Mouse (Mus musculus) bone marrow macrophage, adult 2 months (primary cell): ENCODE measurements around the gene Ppox. TPM values are rescaled to one million over a fixed set of nuclear protein-coding genes. Genes with fewer than 3 reads are reported as not detected.
A peak's percentile ranks its signal among the peaks of the same experiment; 100 is the strongest.

ENCODE experiments used
- H3K27ac ChIP-seq: 2 replicates; pipeline ENCODE4 v1.5.1; 2012; ENCODE audit warnings: low read depth, low read length; ENCODE audit not compliant: insufficient read depth
- H3K4me1 ChIP-seq: 2 replicates; pipeline ENCODE4 v1.6.1; 2012; ENCODE audit warnings: low read length; ENCODE audit not compliant: control insufficient read depth, insufficient read depth
- H3K4me3 ChIP-seq: 2 replicates; pipeline ENCODE4 v1.5.1; 2012; ENCODE audit warnings: mild to moderate bottlenecking, low read length, moderate library complexity; ENCODE audit not compliant: insufficient read depth
- CTCF ChIP-seq: IDR thresholded peaks from 2 replicates; pipeline ENCODE4 v1.5.1; 2012; ENCODE audit warnings: low read depth, mild to moderate bottlenecking, low read length, moderate library complexity
- POLR2A ChIP-seq: IDR thresholded peaks from 2 replicates; pipeline ENCODE4 v1.6.1; 2012; ENCODE audit warnings: mild to moderate bottlenecking, low read depth, low read length, borderline replicate concordance
- polyA plus RNA-seq: library from polyadenylated mRNA; stranded (reverse); fragments of >200 nt; gene quantifications from 2 replicates; pipeline ENCODE4 v1.2.4, GENCODE M21; 2012; ENCODE audit not compliant: missing spikeins, insufficient read depth, insufficient read length

Ppox gene
- polyA plus RNA-seq, 1 experiment = 28.1 TPM

DNA sequence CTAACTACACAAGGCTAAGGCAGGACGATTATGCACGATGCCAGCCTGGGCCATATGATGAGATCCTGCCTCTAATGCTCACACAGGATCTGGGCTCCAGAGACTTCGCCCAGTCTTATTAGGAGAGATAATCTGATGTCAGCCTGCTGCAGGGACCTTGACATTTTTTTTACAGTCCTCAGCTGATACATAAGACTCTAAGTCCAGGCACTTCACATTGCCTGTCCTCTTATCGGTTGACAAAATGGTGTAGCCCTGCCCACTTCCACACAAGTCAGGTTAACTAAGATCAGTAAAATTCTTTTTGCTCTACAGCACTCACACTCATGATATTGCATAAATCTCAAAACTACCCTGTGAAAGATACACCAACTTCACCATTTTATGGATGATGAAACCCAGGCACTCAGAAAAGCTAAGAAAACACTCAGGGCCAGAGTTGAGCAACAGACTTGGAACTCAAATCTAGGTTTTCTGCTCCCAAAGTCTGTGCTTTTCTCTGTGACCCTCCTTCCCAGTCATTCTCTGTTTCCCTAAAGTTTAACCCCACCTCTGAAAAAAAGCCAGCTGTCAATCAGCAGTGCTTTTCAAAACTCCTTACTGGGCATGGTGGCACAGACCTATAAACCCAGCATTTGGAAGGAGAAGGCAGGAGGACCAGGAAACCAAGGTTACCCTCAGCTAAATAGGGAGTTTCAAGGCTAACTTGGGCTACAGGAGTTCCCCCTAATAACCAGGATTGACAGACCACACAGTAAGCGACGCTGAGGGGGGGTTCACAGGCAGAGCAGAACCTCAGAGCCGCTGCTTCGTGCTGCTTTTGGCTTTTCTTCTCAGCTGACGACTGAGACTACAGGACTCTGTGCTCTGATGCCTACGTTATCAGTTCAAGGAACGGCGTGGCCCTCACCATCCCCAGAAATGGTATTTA, 47.9 kb downstream of the Ppox start:
- Histone ChIP-seq H3K27ac (peak overlapping the region; percentile 98), H3K4me3 (peak overlapping the region; percentile 77), H3K4me1 (peaks cover 33% of the 10 kb centered on the region)
- no peak for TF ChIP-seq CTCF
- no peak for TF ChIP-seq POLR2A

DNA sequence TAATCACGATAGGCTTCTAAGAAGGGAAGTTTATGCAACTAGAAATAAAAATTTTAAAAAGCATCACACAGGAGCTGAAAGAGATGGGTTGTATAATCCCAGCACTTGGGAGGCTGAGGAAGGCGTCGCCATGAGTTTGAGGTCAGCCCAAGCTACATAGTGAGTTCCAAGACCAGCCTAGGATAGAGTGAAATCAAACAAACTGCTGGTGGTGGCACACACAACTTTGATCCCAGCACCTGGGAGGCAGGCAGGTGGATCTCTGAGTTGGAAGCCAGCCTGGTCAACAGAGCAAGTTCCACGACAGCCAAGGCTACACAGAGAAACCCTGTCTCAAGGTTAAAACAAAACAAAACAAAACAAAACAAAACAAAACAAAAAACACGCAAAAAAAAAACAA, 48.6 kb downstream of the Ppox start:
- peak overlapping the region; percentile 98 for H3K27ac ChIP-seq
- H3K4me3 ChIP-seq = peak overlapping the region; percentile 77
- peaks cover 40% of the 10 kb centered on the region for H3K4me1 ChIP-seq
- TF ChIP-seq CTCF = no peak

DNA sequence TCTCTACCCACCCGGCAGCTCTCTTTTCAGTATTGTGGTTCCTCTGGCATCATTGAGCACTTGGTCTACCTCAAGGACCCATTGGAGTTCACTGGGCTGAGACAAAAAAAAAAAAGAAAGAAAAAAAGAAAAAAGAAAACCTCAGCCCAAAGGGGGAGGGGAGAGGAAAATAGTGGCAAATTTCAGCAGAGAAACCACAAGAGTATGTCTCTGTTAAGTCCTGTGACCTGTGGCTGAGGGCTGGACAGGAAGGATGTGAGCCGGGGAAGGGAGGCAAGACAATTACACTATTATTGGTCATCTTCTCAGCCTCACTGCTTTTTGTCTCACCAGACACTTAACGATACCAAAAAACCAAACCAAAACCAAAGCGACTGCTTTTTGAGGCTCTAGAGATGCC, 49.1 kb downstream of the Ppox start:
- Histone ChIP-seq H3K27ac (peak overlapping the region; percentile 98), H3K4me1 (peaks cover 45% of the 10 kb centered on the region), H3K4me3 (peak overlapping the region; percentile 77)
- TF ChIP-seq POLR2A = no peak
- no peak for TF ChIP-seq CTCF

DNA sequence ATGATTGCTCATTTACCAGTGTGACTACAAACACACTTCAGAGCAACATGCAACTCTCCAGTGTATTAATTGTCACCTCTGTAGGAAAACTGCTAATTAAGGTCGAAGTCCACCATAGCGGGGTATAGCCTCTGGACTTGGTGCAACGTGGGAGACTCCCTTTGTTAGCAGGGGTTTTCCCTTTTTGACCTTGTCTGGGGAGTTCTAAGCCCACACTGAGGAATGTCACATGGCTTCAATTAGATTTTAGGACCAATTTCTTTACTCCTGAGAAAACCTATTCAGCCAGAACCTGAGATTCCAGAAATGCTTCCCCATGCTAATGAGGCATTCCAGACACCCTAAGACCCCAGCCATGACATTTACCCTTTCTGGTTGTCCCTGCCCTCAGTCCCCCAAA, 50.8 kb downstream of the Ppox start:
- no peak for TF ChIP-seq CTCF
- TF ChIP-seq POLR2A = no peak
- H3K4me3 ChIP-seq = peak overlapping the region; percentile 59; the same call in 1 of the 2 replicates
- H3K4me1 ChIP-seq = peaks cover 47% of the 10 kb centered on the region
- H3K27ac ChIP-seq = peak overlapping the region; percentile 76

DNA sequence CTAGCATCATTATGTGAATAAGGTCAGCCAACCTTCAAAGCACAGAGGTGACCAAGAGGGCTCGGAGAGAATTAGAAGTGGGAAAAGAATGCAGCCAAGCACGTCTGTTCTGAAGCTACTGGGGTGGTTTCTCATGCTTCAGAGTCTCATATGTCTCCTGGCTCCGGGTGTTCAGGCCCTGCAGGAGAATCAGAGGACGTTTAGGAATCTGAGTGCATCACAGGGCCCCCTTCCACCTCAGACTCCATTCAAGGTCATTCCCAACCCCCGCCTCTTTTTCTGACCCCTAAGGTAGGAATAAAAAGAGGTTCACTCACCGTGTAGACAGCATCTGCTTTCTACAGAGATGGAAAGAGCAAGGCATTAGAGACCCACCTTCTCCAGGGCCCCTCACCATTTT, 51.2 kb downstream of the Ppox start:
- peaks cover 47% of the 10 kb centered on the region for H3K4me1 ChIP-seq
- no peak overlapping the region for H3K4me3 ChIP-seq
- 0 out of 2 replicates have a peak overlapping the region, but pooled peaks have one; percentile 76 for H3K27ac ChIP-seq
- no peak for TF ChIP-seq POLR2A
- TF ChIP-seq CTCF = no peak

DNA sequence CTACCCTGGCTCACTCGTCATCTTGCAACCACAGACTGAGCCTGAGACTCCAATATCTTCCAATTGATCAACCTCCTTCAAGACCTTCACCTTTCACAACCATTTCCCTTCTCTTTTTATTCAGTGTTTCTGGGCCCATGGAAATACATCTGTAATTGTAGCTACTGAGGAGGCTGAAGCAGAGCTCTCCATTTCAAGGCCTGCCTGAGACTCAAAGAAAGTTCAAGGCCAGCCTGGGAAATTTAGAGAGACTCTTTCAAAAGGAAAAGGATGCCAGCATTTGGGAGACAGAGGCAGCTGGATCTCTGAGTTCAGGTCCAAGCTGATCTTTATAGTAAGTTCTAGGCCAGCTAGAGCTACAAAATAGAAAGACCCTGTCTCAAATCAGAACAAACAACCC, 53.1 kb downstream of the Ppox start:
- no peak overlapping the region for H3K4me3 ChIP-seq
- TF ChIP-seq CTCF (no peak), POLR2A (no peak)
- no peak overlapping the region; the same call in 1 of the 2 replicates for H3K27ac ChIP-seq
- peaks cover 58% of the 10 kb centered on the region for H3K4me1 ChIP-seq

DNA sequence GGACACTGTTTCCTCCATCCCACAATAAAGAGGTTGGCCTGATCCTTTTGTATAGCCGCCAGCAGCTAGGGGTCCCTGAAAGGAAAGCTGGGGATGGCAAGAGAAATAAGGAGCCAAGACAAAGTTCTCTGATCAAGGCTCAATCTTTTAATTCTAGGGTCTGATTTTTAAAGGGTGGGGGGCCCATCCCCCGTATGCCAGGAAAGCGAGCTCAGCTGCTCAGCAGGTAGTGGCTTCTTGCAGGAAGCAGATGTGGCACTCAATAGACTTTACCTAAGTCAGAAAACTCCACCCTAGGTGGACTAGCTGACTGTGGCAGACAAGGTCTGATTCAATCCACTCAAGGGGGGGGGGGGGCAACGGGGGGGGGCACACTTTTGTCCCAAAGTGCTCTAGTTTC, 54.2 kb downstream of the Ppox start:
- Histone ChIP-seq H3K27ac (peak overlapping the region; percentile 85), H3K4me3 (no peak overlapping the region), H3K4me1 (peaks cover 58% of the 10 kb centered on the region)
- TF ChIP-seq CTCF (no peak), POLR2A (no peak)

Other genes starting within 250 kb of the Ppox start
- gene Fcgr3, start 216.3 kb downstream of the Ppox start, polyA plus RNA-seq = 1,121 and 1,154 TPM in 2 replicates
- gene Cfap126, start 167.3 kb downstream of the Ppox start, polyA plus RNA-seq = 4.5 and 5.7 TPM in 2 replicates
- 205 and 226 TPM in 2 replicates for gene Sdhc, start 130.6 kb downstream of the Ppox start, polyA plus RNA-seq
- 2.0 TPM in 1 of 2 replicates, not detected in the other for gene Mpz, start 130.5 kb downstream of the Ppox start, polyA plus RNA-seq
- 120 and 145 TPM in 2 replicates for gene Pcp4l1, start 84.9 kb downstream of the Ppox start, polyA plus RNA-seq
- gene Nr1i3, start 67.2 kb downstream of the Ppox start, polyA plus RNA-seq = not detected in 2 replicates
- gene Tomm40l, start 58.7 kb downstream of the Ppox start, polyA plus RNA-seq = 25.8 and 27.3 TPM in 2 replicates
- gene Apoa2, start 56.1 kb downstream of the Ppox start, polyA plus RNA-seq = not detected in 2 replicates
- gene Fcer1g, start 46.8 kb downstream of the Ppox start, polyA plus RNA-seq = 3,398 and 3,733 TPM in 2 replicates
- gene Adamts4, start 30.8 kb downstream of the Ppox start, polyA plus RNA-seq = 0.21 TPM in 1 of 2 replicates, not detected in the other
- gene Ndufs2, start 29.8 kb downstream of the Ppox start, polyA plus RNA-seq = 122 and 131 TPM in 2 replicates
- gene B4galt3, start 10.9 kb downstream of the Ppox start, polyA plus RNA-seq = 40.4 and 46.1 TPM in 2 replicates
- gene Usp21, start 6.8 kb upstream of the Ppox start, polyA plus RNA-seq = 45.1 and 53.8 TPM in 2 replicates
- gene Ufc1, start 13.8 kb upstream of the Ppox start, polyA plus RNA-seq = 97.2 and 100 TPM in 2 replicates
- 34.3 and 43.5 TPM in 2 replicates for gene Dedd, start 48.0 kb upstream of the Ppox start, polyA plus RNA-seq
- 31.9 and 34.7 TPM in 2 replicates for gene Nit1, start 64.5 kb upstream of the Ppox start, polyA plus RNA-seq
- 64.4 and 74.8 TPM in 2 replicates for gene Pfdn2, start 64.5 kb upstream of the Ppox start, polyA plus RNA-seq
- not detected in 2 replicates for gene Klhdc9, start 79.6 kb upstream of the Ppox start, polyA plus RNA-seq
- gene Nectin4, start 88.9 kb upstream of the Ppox start, polyA plus RNA-seq = 9.7 and 11.5 TPM in 2 replicates
- 178 and 182 TPM in 2 replicates for gene Arhgap30, start 107.8 kb upstream of the Ppox start, polyA plus RNA-seq
- gene Usf1, start 130.1 kb upstream of the Ppox start, polyA plus RNA-seq = 94.4 and 98.8 TPM in 2 replicates
- 7.7 and 16.7 TPM in 2 replicates for gene Tstd1, start 137.7 kb upstream of the Ppox start, polyA plus RNA-seq
- 5.9 and 6.6 TPM in 2 replicates for gene F11r, start 156.3 kb upstream of the Ppox start, polyA plus RNA-seq
- 6.2 and 11.1 TPM in 2 replicates for gene Alyref2, start 222.3 kb upstream of the Ppox start, polyA plus RNA-seq